Mouse (Mus musculus): ENCODE measurements around the gene 1110008P14Rik.

DNA sequence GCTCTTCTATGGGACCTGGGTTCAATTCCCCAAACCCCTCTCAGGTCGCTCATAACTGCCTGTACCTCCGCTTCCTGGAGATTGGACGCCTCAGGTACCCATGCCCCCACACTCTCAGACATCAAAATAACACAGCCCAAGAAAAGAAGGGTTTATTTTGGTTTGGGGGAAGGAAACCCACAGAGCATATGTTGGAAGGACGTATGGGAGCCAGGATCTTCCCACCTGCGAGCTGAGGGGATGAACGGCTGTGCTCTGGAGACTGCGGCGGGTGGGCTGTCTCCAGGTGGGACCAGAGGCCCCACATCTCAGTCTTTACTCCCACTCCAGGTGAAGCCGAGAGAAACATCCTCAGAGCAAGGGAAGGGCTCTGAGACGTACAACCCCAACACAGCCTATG, 4.8 kb downstream of the 1110008P14Rik start:
- TF ChIP-seq CTCF (IDR thresholded peaks at IDR 0.05; ENCODE audit: low read depth, low read length) (no peak), GATA1 (IDR thresholded peaks at IDR 0.05; ENCODE audit: borderline replicate concordance, low read length) (no peak), GATA2 (IDR thresholded peaks at IDR 0.05; ENCODE audit: borderline replicate concordance, low read depth, low read length) (no peak), POLR2AphosphoS5 (IDR thresholded peaks at IDR 0.05; ENCODE audit: insufficient replicate concordance, low read depth, low read length) (no peak)

Data from G1E (cell line).